Mouse (Mus musculus): ENCODE data around the gene Pitpnm2. TPM values are rescaled to one million over a fixed set of nuclear protein-coding genes. Genes with fewer than 3 reads are reported as not detected.
A peak's percentile ranks its signal among the peaks of the same experiment; 100 is the strongest.

The Pitpnm2 gene
- polyA plus RNA-seq, 1 experiment from 2014 or later, result 7.5 TPM

DNA sequence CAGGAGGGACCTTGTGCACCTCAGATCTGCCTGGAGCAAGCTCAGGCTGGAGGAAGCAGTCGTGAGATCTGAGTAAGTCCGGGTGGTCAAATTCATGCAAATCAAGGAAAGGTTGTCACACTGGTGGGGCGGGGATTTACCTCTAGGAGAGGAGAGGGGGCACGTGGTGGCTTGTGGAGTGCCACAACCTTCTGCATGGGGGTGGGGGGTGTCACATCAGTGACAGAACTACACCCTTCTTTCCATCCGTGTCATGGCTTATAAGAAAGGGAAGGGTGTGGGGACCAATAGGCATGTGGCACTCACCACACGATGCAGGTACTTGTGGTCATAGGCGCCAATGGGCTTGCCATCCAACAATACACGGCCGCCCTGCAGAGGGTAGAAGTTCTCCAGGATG lies 173.8 kb downstream of the Pitpnm2 start:
- Histone ChIP-seq H3K36me3 (no peaks in the 10 kb centered on the region), H3K4me2 (no peak overlapping the region), H3K9me3 (replicated peaks) (no peaks in the 10 kb centered on the region), H3K4me1 (replicated peaks) (peaks cover 45% of the 10 kb centered on the region), H3K27me3 (replicated peaks) (no peaks in the 10 kb centered on the region), H3K4me3 (no peak overlapping the region), H3K27ac (ENCODE audit: poor library complexity, severe bottlenecking) (no peak overlapping the region), H3K9ac (no peak overlapping the region)
- 60% methylated on average over 9 of the region's 9 CpGs for WGBS
- ATAC-seq (ENCODE audit: insufficient number of reproducible peaks, low FRiP score), result no peak

DNA sequence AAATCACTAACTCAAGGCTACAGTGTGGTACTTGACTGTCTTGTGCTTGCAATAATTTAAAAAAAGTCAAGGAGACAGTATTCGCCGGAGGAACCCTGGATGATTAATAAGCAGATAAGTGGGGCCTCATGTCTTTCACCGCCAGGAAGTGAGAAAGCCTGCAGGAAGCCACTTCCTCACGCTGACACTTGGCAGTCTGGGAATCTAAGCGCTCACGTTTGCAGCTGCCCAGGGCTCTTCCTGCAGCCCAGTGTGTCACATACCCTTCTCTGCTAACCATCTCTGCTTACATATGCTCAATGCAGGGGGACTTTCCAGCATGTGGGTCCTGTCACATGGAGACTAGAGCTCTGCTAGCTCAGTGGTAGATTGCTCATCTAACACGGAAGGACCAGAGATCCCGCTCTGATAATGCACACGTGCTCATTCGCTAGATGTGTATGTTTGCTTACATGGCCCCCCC lies 174.7 kb downstream of the Pitpnm2 start:
- 28% methylated on average over 10 of the region's 10 CpGs for WGBS
- no peak overlapping the region for H3K4me3 ChIP-seq
- no peaks in the 10 kb centered on the region for H3K36me3 ChIP-seq
- H3K9me3 ChIP-seq (replicated peaks), result no peaks in the 10 kb centered on the region
- H3K27ac ChIP-seq (ENCODE audit: poor library complexity, severe bottlenecking), result no peak overlapping the region; the same call in 1 of the 2 replicates
- H3K4me2 ChIP-seq, result no peak overlapping the region
- no peak for ATAC-seq (ENCODE audit: insufficient number of reproducible peaks, low FRiP score)
- H3K4me1 ChIP-seq (replicated peaks), result peaks cover 38% of the 10 kb centered on the region
- H3K9ac ChIP-seq, result no peak overlapping the region
- no peaks in the 10 kb centered on the region for H3K27me3 ChIP-seq (replicated peaks)

DNA sequence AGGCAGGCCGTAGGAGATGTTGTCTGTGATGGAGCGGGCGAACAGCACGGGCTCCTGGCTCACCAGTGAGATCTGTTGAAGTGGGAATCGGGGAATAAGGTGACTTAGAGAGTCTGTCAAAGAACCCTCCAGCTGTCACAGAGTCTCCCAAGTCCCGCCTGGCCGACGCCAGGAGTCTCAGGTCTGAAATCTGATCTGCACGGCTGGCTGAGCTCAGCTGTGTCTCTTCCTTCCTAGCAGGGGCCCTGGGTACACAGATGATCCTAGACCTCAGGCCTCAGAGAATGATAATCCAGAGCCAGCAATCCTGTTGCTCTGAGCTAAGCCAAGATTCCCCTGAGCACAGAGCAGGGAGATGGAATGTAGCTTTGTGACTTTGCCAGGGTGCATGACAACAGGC lies 175.9 kb downstream of the Pitpnm2 start:
- Histone ChIP-seq H3K4me1 (replicated peaks) (peaks cover 33% of the 10 kb centered on the region), H3K4me3 (no peak overlapping the region), H3K36me3 (no peaks in the 10 kb centered on the region), H3K9me3 (replicated peaks) (no peaks in the 10 kb centered on the region), H3K27me3 (replicated peaks) (no peaks in the 10 kb centered on the region), H3K27ac (ENCODE audit: poor library complexity, severe bottlenecking) (no peak overlapping the region), H3K9ac (0 out of 2 replicates have a peak overlapping the region, but pooled peaks have one; percentile 43), H3K4me2 (no peak overlapping the region)
- ATAC-seq (ENCODE audit: insufficient number of reproducible peaks, low FRiP score), result no peak
- WGBS, result 48% methylated on average over 9 of the region's 9 CpGs

DNA sequence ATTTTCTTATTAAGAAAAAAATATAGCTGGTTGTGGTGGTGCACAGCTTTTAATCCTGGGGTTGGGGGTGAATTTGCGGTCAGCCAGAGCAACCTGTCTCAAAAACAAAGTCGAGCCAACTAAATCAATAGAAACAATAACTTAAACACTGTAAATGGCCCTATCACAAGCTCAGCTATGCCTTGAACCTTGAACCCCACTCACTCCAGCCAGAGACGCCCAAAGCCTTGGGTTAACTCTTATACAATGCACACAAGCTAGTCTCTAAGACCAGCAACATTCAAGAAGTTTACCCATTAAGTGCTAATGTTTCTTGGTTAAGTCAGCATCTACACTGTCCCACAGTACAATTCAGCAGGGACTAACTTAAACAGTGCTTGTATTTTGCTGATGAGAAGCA lies 179.9 kb downstream of the Pitpnm2 start:
- 80% methylated on average over 3 of the region's 3 CpGs for WGBS
- H3K9me3 ChIP-seq (replicated peaks), result no peaks in the 10 kb centered on the region
- H3K9ac ChIP-seq, result no peak overlapping the region
- no peak overlapping the region for H3K27ac ChIP-seq (ENCODE audit: poor library complexity, severe bottlenecking)
- H3K4me2 ChIP-seq, result no peak overlapping the region
- no peak overlapping the region for H3K4me3 ChIP-seq
- no peaks in the 10 kb centered on the region for H3K36me3 ChIP-seq
- no peaks in the 10 kb centered on the region for H3K27me3 ChIP-seq (replicated peaks)
- H3K4me1 ChIP-seq (replicated peaks), result peaks cover 11% of the 10 kb centered on the region
- ATAC-seq (ENCODE audit: insufficient number of reproducible peaks, low FRiP score), result no peak

Other genes starting within 250 kb of the Pitpnm2 start
- 61.9 and 64.4 TPM in 2 replicates for gene Vps37b, start 217.5 kb downstream of the Pitpnm2 start, polyA plus RNA-seq (2016; fragmentation: Nextera tagmentation; extraction: Ambion mirVana)
- gene Abcb9, start 154.0 kb downstream of the Pitpnm2 start, polyA plus RNA-seq (2016; fragmentation: Nextera tagmentation; extraction: Ambion mirVana), result 1.6 and 1.7 TPM in 2 replicates
- gene Ogfod2, start 137.5 kb downstream of the Pitpnm2 start, polyA plus RNA-seq (2016; fragmentation: Nextera tagmentation; extraction: Ambion mirVana), result 16.1 and 17.0 TPM in 2 replicates
- 69.7 and 78.8 TPM in 2 replicates for gene Arl6ip4, start 133.7 kb downstream of the Pitpnm2 start, polyA plus RNA-seq (2016; fragmentation: Nextera tagmentation; extraction: Ambion mirVana)
- gene Mphosph9, start 78.2 kb upstream of the Pitpnm2 start, polyA plus RNA-seq (2016; fragmentation: Nextera tagmentation; extraction: Ambion mirVana), result 13.4 and 14.8 TPM in 2 replicates
- 18.2 and 19.4 TPM in 2 replicates for gene 2810006K23Rik, start 78.3 kb upstream of the Pitpnm2 start, polyA plus RNA-seq (2016; fragmentation: Nextera tagmentation; extraction: Ambion mirVana)
- 61.2 and 69.9 TPM in 2 replicates for gene Cdk2ap1, start 113.3 kb upstream of the Pitpnm2 start, polyA plus RNA-seq (2016; fragmentation: Nextera tagmentation; extraction: Ambion mirVana)
- gene Sbno1, start 176.2 kb upstream of the Pitpnm2 start, polyA plus RNA-seq (2016; fragmentation: Nextera tagmentation; extraction: Ambion mirVana), result 71.8 and 75.3 TPM in 2 replicates
- 81.1 and 85.4 TPM in 2 replicates for gene Kmt5a, start 190.2 kb upstream of the Pitpnm2 start, polyA plus RNA-seq (2016; fragmentation: Nextera tagmentation; extraction: Ambion mirVana)
- 13.5 and 13.6 TPM in 2 replicates for gene Rilpl2, start 228.6 kb upstream of the Pitpnm2 start, polyA plus RNA-seq (2016; fragmentation: Nextera tagmentation; extraction: Ambion mirVana)
- 23.9 and 24.0 TPM in 2 replicates for gene Snrnp35, start 233.4 kb upstream of the Pitpnm2 start, polyA plus RNA-seq (2016; fragmentation: Nextera tagmentation; extraction: Ambion mirVana)